25 mouse cellular contexts compared by ENCODE assay signal in genomic region chr19:52661009-52661408, GRCm38 (mm10).
DNase-seq lines count a peak whose midpoint lies in the region; ATAC-seq and TF ChIP-seq lines count a peak whose summit lies in the region.
"Had no signal": no experiment of that assay in that cellular context is flagged by ENCODE, and none has a peak within 500 bp of the region (broad histone marks: within the 10 kb centered on the region; RNA-seq: fewer than 3 reads in every experiment).

No protein-coding gene starts in this region.

- no peaks in the 10 kb centered on the region for H3K36me3 ChIP-seq in forebrain, embryonic 13.5 days (ENCODE audit: poor library complexity, severe bottlenecking)
- no peaks in the 10 kb centered on the region for H3K36me3 ChIP-seq in forebrain, embryonic 12.5 days (replicated peaks)
- no peaks in the 10 kb centered on the region for H3K36me3 ChIP-seq in hindbrain, postnatal 0 days (ENCODE audit: insufficient read depth, low read length)
- H3K36me3 ChIP-seq in hindbrain, embryonic 12.5 days: no peaks in the 10 kb centered on the region
- no peaks in the 10 kb centered on the region for H3K36me3 ChIP-seq in neural tube, embryonic 13.5 days
- H3K36me3 ChIP-seq: embryonic facial prominence, embryonic 13.5 days; kidney, embryonic 15.5 days; liver, embryonic 12.5 days; midbrain, embryonic 12.5 days had no signal

- H3K27ac ChIP-seq in forebrain, embryonic 13.5 days: no peak overlapping the region
- no peak overlapping the region for H3K27ac ChIP-seq in forebrain, embryonic 12.5 days
- no peak overlapping the region for H3K27ac ChIP-seq in hindbrain, postnatal 0 days
- H3K27ac ChIP-seq in hindbrain, embryonic 12.5 days: no peak overlapping the region
- no peak overlapping the region for H3K27ac ChIP-seq in neural tube, embryonic 13.5 days (replicated peaks)
- H3K27ac ChIP-seq: embryonic facial prominence, embryonic 13.5 days; kidney, embryonic 15.5 days; liver, embryonic 12.5 days; midbrain, embryonic 12.5 days had no signal

- peak; percentile 88 for ATAC-seq in forebrain, embryonic 13.5 days
- ATAC-seq in forebrain, embryonic 12.5 days (ENCODE audit: low FRiP score): no peak
- ATAC-seq in hindbrain, postnatal 0 days: no peak
- no peak for ATAC-seq in hindbrain, embryonic 12.5 days (ENCODE audit: low FRiP score)
- ATAC-seq in neural tube, embryonic 13.5 days (ENCODE audit: low read depth): peak; percentile 23; the same call in 1 of the 2 replicates
- ATAC-seq: liver, embryonic 12.5 days; liver, postnatal 0 days had no signal

- no peaks in the 10 kb centered on the region for H3K4me1 ChIP-seq in forebrain, embryonic 13.5 days
- H3K4me1 ChIP-seq in forebrain, embryonic 12.5 days: no peaks in the 10 kb centered on the region
- no peaks in the 10 kb centered on the region for H3K4me1 ChIP-seq in hindbrain, postnatal 0 days (ENCODE audit: insufficient read depth, low read length)
- H3K4me1 ChIP-seq in hindbrain, embryonic 12.5 days: no peaks in the 10 kb centered on the region
- H3K4me1 ChIP-seq in neural tube, embryonic 13.5 days (replicated peaks): no peaks in the 10 kb centered on the region
- H3K4me1 ChIP-seq: embryonic facial prominence, embryonic 13.5 days; kidney, embryonic 15.5 days; liver, embryonic 12.5 days; midbrain, embryonic 12.5 days had no signal

- no peaks in the 10 kb centered on the region for H3K9me3 ChIP-seq in forebrain, embryonic 13.5 days (replicated peaks)
- H3K9me3 ChIP-seq in forebrain, embryonic 12.5 days: no peaks in the 10 kb centered on the region
- no peaks in the 10 kb centered on the region for H3K9me3 ChIP-seq in hindbrain, postnatal 0 days (ENCODE audit: low read length)
- H3K9me3 ChIP-seq in hindbrain, embryonic 12.5 days (replicated peaks): no peaks in the 10 kb centered on the region
- H3K9me3 ChIP-seq in neural tube, embryonic 13.5 days: no peaks in the 10 kb centered on the region
- H3K9me3 ChIP-seq: embryonic facial prominence, embryonic 13.5 days; kidney, embryonic 15.5 days; liver, embryonic 12.5 days; midbrain, embryonic 12.5 days had no signal

- no peaks in the 10 kb centered on the region for H3K27me3 ChIP-seq in forebrain, embryonic 13.5 days
- H3K27me3 ChIP-seq in forebrain, embryonic 12.5 days: no peaks in the 10 kb centered on the region
- H3K27me3 ChIP-seq in hindbrain, postnatal 0 days (ENCODE audit: insufficient read depth, low read length): no peaks in the 10 kb centered on the region
- no peaks in the 10 kb centered on the region for H3K27me3 ChIP-seq in hindbrain, embryonic 12.5 days
- no peaks in the 10 kb centered on the region for H3K27me3 ChIP-seq in neural tube, embryonic 13.5 days
- H3K27me3 ChIP-seq: embryonic facial prominence, embryonic 13.5 days; kidney, embryonic 15.5 days; liver, embryonic 12.5 days; midbrain, embryonic 12.5 days had no signal

- H3K4me2 ChIP-seq in forebrain, embryonic 13.5 days: no peak overlapping the region
- no peak overlapping the region for H3K4me2 ChIP-seq in forebrain, embryonic 12.5 days
- no peak overlapping the region for H3K4me2 ChIP-seq in hindbrain, postnatal 0 days (ENCODE audit: low read depth, low read length)
- H3K4me2 ChIP-seq in hindbrain, embryonic 12.5 days (replicated peaks): no peak overlapping the region
- no peak overlapping the region for H3K4me2 ChIP-seq in neural tube, embryonic 13.5 days
- H3K4me2 ChIP-seq: embryonic facial prominence, embryonic 13.5 days; heart, embryonic 11.5 days; kidney, embryonic 15.5 days; liver, embryonic 12.5 days; midbrain, embryonic 12.5 days had no signal

- no peak overlapping the region for H3K4me3 ChIP-seq in forebrain, embryonic 13.5 days
- H3K4me3 ChIP-seq in forebrain, embryonic 12.5 days (replicated peaks): no peak overlapping the region
- no peak overlapping the region for H3K4me3 ChIP-seq in hindbrain, postnatal 0 days (ENCODE audit: low read length)
- H3K4me3 ChIP-seq in hindbrain, embryonic 12.5 days: no peak overlapping the region
- no peak overlapping the region for H3K4me3 ChIP-seq in neural tube, embryonic 13.5 days
- H3K4me3 ChIP-seq: embryonic facial prominence, embryonic 13.5 days; erythroblast, embryonic 14.5 days; kidney, embryonic 15.5 days; liver, embryonic 12.5 days; midbrain, embryonic 12.5 days had no signal

- peak; percentile 24; the same call in 1 of the 2 replicates for TF ChIP-seq CTCF in hindbrain, postnatal 0 days (IDR thresholded peaks at IDR 0.05; ENCODE audit: low read depth)

- H3K9ac ChIP-seq in forebrain, embryonic 13.5 days: no peak overlapping the region
- H3K9ac ChIP-seq in forebrain, embryonic 12.5 days: no peak overlapping the region
- no peak overlapping the region for H3K9ac ChIP-seq in hindbrain, postnatal 0 days (replicated peaks; ENCODE audit: low read length)
- no peak overlapping the region for H3K9ac ChIP-seq in hindbrain, embryonic 12.5 days
- no peak overlapping the region for H3K9ac ChIP-seq in neural tube, embryonic 13.5 days
- H3K9ac ChIP-seq: embryonic facial prominence, embryonic 13.5 days; kidney, embryonic 15.5 days; liver, embryonic 12.5 days; liver, postnatal 0 days; midbrain, embryonic 12.5 days had no signal

- WGBS in forebrain, embryonic 13.5 days: 74% methylated on average over 5 of the region's 5 CpGs
- WGBS in forebrain, embryonic 12.5 days: 71% methylated on average over 5 of the region's 5 CpGs
- WGBS in hindbrain, postnatal 0 days: 61% methylated on average over 5 of the region's 5 CpGs
- 75% methylated on average over 5 of the region's 5 CpGs for WGBS in hindbrain, embryonic 12.5 days
- WGBS in neural tube, embryonic 13.5 days: 59% methylated on average over 5 of the region's 5 CpGs

- peak; percentile 28 for DNase-seq in hindbrain, postnatal 0 days (ENCODE audit: low spot score)
- no peak for DNase-seq in neural tube, embryonic 10.5 days (ENCODE audit: extremely low spot score, low spot score)
- peak; percentile 14 for DNase-seq in hindlimb bud, embryonic 11.5 days (ENCODE audit: extremely low spot score, low read depth, low spot score)
- DNase-seq in ovary, postnatal 36 days (ENCODE audit: low spot score): no peak
- DNase-seq: adrenal gland, postnatal 25 days; cerebellum, postnatal 36 days; gastrocnemius, postnatal 25 days; heart, adult 11 months; heart, postnatal 36 days; kidney, adult 18-20 months; kidney, postnatal 25 days; liver, postnatal 0 days; lung, postnatal 36 days; thymus, adult 2 months; thymus, postnatal 4 days had no signal

Comparison
In these comparisons a context has a peak if more than half of its experiments do, and no peak if none do; other contexts are left out.
1. ATAC-seq: peak in forebrain, embryonic 13.5 days (single experiment) and neural tube, embryonic 13.5 days (single experiment); none in forebrain, embryonic 12.5 days (single experiment), hindbrain, postnatal 0 days (single experiment) and hindbrain, embryonic 12.5 days (single experiment).
2. DNase-seq: peak in hindbrain, postnatal 0 days (single experiment) and hindlimb bud, embryonic 11.5 days (single experiment); none in neural tube, embryonic 10.5 days (single experiment) and ovary, postnatal 36 days (single experiment).